Mouse (Mus musculus) embryo, embryonic 10 days (tissue): ENCODE measurements around the gene Rnf141.

Source experiments
- DNase-seq: peaks from one replicate; pipeline ENCODE4 v3.0.0-alpha.2; 2015; ENCODE audit warnings: low spot score

The Rnf141 gene

DNA sequence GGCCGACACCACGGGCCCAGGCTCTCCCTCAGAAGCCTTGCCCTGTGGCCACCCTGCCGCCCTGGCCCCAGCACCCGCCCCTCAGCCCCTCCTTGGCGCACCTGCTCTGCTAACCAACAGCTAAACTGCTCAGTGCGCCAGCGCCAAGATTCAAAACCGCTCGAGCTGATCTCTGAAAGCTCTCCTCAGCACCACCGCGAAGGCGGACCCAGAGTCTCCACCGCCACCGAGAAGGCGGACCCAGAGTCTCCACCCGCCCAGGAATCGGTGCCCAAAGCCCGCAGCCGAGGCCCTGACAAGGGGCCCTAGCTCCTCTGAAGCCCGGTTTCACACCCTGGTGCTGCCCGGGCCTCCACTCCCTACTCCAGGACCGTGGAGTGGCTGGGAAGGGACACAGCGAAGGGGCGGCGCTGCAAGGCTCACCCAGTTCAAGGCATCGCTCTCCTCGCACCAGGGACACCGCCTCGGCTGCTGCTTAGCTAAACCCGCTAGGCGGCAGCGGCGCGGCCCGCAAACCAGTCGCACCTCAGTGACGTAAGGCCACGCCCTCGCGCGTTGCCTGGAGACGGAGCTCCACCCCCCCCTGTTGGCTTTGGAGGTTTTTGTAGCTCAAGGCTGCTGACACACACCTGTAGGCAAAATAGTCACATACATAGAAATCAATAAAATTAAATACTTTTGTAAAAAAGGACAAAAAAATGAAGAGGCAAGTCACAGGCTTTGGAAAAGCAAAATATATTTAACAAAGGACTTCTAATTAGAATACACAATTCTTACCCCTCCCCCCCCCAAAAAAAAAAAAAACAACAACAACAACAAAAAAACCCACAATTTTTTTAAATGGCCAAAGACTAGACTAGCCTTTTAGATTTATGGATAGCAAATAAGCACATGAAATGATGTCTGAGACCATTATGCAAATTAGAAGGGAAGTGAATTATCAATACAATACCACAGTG is at the start of gene Rnf141:
Gene Rnf141 (minus strand): TSS at position 542 of the 959 bp plus-strand sequence.
- peak; percentile 98 for DNase-seq

GRCm38 (mm10) chr7:110891501-110891986 is 47.3 kb upstream of the Rnf141 start:
- no peak for DNase-seq

- no peak for DNase-seq
Observed at GRCm38 (mm10) chr7:110881746-110882333, 37.6 kb upstream of the Rnf141 start.

GRCm38 (mm10) chr7:110878028-110878427 is 33.8 kb upstream of the Rnf141 start:
- no peak for DNase-seq

DNA sequence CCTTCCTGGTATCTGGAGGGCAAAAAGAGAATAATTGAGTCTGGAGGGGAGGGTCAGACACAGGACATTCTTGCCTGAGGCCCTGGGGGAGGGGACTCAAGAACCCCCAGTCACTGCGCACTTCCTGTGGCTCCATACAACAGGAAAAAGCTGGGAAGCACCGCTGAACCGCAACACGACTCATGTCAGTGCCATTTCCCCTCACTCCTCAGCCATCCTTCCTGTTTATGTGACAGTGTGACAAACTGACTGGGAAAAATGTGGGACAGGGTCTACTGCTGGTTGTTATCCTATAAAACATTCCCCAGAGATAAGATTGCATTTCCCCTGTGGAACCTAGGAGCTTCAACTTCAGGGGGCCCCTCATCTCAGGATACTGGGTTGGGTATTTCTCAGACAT is 32.7 kb upstream of the Rnf141 start:
- peak; percentile 25 for DNase-seq

GRCm38 (mm10) chr7:110868807-110869206 is 24.6 kb upstream of the Rnf141 start:
- DNase-seq: no peak

- DNase-seq: no peak
Observed at GRCm38 (mm10) chr7:110867116-110867515, 22.9 kb upstream of the Rnf141 start.

DNA sequence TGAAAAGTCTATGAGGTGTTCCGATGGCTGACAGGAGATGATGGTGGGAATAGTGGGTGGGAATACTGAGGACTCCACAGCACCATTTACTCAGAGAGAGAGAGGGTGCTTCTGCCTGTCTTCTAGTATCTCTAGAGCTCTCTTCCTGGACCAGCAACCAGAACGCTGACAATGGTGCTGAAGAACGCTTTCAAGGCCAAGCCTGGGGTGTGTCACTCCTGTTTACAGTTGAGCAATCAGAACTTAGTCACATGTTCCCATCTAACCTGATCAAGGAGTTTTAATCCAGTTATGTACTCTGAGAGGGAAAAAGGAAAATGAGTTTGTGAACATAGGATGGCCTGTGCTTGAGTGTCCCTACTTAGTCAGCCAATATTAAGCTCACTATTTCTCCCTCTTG is 21.8 kb upstream of the Rnf141 start:
- no peak for DNase-seq

DNA sequence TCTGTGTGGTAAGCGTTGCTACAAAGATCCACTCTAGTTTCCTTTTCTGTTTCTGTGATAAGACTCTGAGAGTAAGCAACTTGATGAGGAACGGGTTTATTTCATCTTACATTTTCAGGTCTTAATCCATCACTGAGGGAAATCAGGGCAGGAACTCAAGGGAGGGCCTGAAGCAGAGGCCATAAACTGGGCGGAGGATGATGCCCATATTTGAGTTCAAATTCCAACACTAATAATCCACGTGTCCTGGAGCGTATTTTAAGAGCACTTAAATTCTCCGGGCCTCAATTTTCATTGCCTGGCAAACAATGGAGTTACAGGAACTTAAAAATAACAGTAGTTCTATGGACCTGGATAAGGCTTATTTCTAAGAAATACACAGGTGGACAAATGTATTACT is 21.3 kb upstream of the Rnf141 start:
- DNase-seq: no peak

- peak; percentile 67 for DNase-seq
Observed at GRCm38 (mm10) chr7:110865038-110865437, 20.8 kb upstream of the Rnf141 start.

- peak; percentile 16 for DNase-seq
Observed at GRCm38 (mm10) chr7:110862751-110863289, 18.6 kb upstream of the Rnf141 start, which contains the start of gene Lyve1. Gene Lyve1 (minus strand): TSS chr7:110863239.

DNA sequence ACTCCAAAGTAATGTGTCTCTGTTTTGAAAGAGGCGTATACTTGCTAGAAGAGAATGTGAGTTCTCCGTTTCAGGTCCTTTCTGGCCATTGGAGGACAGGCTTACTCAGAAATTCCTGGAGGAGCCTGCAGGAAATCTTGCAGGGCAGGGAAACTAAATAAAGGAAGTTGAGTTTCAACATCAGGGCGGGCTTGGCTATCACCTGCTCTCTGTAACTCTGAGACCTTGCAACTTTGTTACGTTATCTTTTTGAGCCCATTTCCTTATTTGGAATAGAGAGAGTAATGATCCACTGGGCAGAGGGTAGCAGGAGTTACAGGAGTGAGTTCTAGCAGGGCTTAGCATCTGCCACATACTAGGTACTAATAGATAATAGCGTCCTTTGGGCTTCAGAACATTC is 15.9 kb upstream of the Rnf141 start:
- no peak for DNase-seq

DNA sequence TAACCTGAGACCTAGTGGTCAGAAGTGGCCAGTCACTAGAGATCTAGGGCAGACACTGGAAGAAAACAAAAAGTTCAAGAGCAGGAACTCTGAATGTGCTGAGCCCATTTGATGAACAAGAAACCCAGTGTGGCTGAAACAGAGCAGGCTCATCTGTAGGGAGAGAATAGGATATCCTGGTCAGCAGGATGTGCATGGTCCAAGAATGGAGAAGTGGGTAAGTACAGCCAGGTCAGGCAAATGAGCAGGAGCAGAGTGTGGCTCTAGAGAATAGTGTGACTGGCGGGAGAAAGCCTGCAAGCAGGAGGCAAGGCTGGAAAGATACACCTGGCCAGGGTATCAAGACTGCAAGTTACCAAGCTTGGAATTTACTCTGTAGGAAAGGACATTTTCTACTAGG is 11.3 kb upstream of the Rnf141 start:
- DNase-seq: no peak

DNA sequence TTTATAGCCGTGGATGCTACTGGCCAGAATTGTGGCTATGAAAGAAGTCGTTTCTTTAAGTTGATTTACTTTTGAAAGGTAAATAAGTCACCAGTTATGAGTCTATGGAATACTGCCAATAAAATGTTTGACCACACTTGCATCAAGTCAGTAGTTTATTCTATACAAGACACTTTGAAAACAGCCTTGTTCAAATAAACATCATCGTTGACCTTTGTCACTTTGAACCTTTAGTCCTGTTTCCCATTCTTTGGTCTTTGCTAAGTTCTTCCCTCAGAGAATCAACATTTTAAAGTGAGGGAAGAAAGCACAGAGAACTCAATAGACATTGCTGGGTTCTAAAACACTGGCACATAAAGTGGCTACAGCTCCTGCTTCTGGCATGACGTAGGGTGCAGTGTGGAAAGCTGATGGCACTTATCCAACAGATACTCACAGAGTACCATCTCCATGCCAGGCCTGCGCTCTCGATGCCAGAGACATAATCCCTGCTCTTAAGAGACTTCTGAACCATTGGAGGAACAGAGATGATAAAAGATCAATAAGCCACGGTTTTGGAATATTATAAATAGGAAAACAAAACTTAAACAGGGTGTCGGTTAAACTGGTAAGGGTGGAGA is 10.8 kb upstream of the Rnf141 start:
- no peak for DNase-seq

DNA sequence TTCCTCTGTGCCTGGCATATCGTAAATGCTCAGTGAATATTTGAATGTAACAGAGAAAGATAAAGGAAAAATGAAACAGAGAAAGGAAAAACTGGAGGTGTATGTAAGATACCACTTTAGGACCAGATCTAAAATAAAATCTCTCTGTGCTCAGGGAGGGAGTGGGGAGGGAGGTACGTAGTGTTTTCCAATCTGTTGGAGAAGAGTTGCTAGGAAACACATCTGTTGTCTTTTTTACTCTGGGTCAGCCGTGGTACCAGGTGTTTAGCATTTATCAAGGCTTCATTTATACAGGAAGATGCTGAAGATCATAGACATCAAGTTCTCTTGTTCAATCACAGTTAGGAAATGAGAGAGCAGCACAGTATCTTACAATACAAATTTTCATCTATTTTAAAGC is 10.3 kb upstream of the Rnf141 start:
- DNase-seq: no peak

DNA sequence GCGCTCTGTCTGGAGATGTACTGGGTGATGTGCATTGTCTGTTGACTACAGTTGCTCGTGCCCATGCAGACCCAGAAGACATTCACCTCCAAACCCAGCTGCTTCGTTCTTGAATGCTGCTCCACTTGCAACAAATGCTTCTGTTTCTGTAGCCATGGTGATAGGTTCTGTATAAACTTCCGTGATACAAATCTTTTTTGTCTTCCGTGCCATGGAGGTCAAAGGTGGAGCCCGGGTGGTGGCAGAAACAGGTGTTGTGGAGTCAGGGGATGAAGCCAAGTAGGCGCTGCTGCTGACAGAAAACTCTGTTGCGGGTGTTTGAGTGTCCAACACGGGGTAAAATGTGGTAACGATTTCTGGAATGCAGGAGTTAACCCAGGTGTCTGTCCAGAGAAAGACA is 9.4 kb upstream of the Rnf141 start:
- DNase-seq: no peak

GRCm38 (mm10) chr7:110851541-110852203 is 7.4 kb upstream of the Rnf141 start:
- DNase-seq: no peak

GRCm38 (mm10) chr7:110848371-110848770 is 4.1 kb upstream of the Rnf141 start:
- no peak for DNase-seq

DNA sequence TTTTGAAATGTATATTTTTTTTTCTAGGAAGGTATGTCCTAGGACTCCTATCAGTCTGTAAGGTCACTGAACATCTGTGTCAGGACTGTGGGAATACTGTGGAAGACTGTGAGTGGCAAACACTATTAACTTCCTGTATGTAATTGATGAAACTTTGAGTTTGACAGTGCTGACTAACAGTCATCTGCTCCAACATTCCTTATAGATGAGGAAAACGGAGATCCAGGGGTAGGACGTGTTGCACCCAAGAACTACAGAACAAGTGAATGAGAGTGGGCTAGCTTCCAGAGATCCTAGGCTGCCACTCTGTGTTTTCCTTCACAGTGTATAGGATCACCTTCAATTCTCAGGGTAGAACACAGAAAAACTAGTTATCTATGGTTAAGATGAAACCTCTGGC is 3.1 kb upstream of the Rnf141 start:
- DNase-seq: no peak

DNA sequence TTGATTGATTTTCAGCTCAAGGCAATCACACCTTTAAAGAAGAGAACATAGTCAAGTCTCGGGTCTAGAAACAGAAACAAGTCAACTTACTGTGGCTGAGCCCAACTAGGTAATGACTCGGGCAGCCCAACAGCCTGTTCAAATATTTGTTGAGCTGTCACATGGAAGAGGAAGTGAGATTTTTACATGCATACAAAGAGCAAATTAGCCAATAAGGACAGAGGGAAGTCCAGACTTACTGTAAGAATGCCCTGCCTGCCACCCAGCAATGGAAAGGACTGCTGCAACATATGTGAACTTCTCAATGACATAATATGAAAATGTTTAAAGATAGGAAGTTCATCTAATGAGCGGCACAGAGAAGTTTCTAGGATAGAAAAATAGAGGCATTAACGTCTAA is 3.9 kb downstream of the Rnf141 start:
- DNase-seq: no peak

GRCm38 (mm10) chr7:110834522-110834921 is 9.7 kb downstream of the Rnf141 start:
- no peak for DNase-seq

- no peak for DNase-seq
Observed at GRCm38 (mm10) chr7:110834018-110834417, 10.2 kb downstream of the Rnf141 start.
